Mouse (Mus musculus) C2C12 (cell line): ENCODE data around the gene Cldn10. TPM values are rescaled to one million over a fixed set of nuclear protein-coding genes. Genes with fewer than 3 reads are reported as not detected.
A peak's percentile ranks its signal among the peaks of the same experiment; 100 is the strongest.

Experiments used
- H3K27me3 ChIP-seq: one replicate; pipeline ENCODE4 v1.6.1; 2011; ENCODE audit not compliant: control insufficient read depth, insufficient read depth, insufficient read length
- H3K36me3 ChIP-seq: one replicate; pipeline ENCODE4 v1.6.1; 2011; ENCODE audit not compliant: control insufficient read depth, insufficient read depth
- H3K4me3 ChIP-seq: one replicate; pipeline ENCODE4 v1.5.1; 2011; ENCODE audit warnings: mild to moderate bottlenecking, control low read depth; ENCODE audit not compliant: poor library complexity, insufficient read depth, severe bottlenecking
- H3K79me2 ChIP-seq: one replicate; pipeline ENCODE4 v1.6.1; 2011; ENCODE audit not compliant: control insufficient read depth, insufficient read depth
- H3K79me3 ChIP-seq: one replicate; pipeline ENCODE4 v1.6.1; 2011; ENCODE audit warnings: low read depth, control low read depth
- H3ac ChIP-seq: one replicate; pipeline ENCODE3; 2011; ENCODE audit warnings: low read depth; ENCODE audit not compliant: control insufficient read depth, insufficient read length
- CEBPB ChIP-seq: IDR thresholded peaks from one replicate; pipeline ENCODE4 v1.6.1; 2011; ENCODE audit warnings: low read depth, mild to moderate bottlenecking, control low read depth, moderate library complexity
- CTCF ChIP-seq: IDR thresholded peaks from one replicate; pipeline ENCODE4 v1.5.1; 2011; ENCODE audit not compliant: control insufficient read depth, insufficient read depth, insufficient read length
- FOSL1 ChIP-seq: IDR thresholded peaks from one replicate; pipeline ENCODE4 v1.8.0; 2011; ENCODE audit warnings: mild to moderate bottlenecking, low read length; ENCODE audit not compliant: poor library complexity, insufficient read depth, severe bottlenecking
- MAX ChIP-seq: IDR thresholded peaks from one replicate; pipeline ENCODE4 v1.6.1; 2011; ENCODE audit warnings: mild to moderate bottlenecking, control low read depth
- MYOD1 ChIP-seq: IDR thresholded peaks from one replicate; pipeline ENCODE4 v1.6.1; 2011; ENCODE audit warnings: low read depth; ENCODE audit not compliant: control insufficient read depth, insufficient read length
- MYOG ChIP-seq: IDR thresholded peaks from one replicate; pipeline ENCODE4 v1.6.1; 2011; ENCODE audit not compliant: control insufficient read depth, insufficient read length; ENCODE audit errors: extremely low read depth
- USF1 ChIP-seq: IDR thresholded peaks from one replicate; pipeline ENCODE4 v1.6.1; 2011; ENCODE audit warnings: low read depth, mild to moderate bottlenecking, control low read depth, moderate library complexity
- polyA plus RNA-seq: library from polyadenylated mRNA; unstranded; fragments of >200 nt; fragmentation: generic; extraction: Trizol; gene quantifications from one replicate; pipeline ENCODE4 v1.2.1, GENCODE M21; 2012; ENCODE audit warnings: missing spikeins

The Cldn10 gene
- polyA plus RNA-seq, 1 experiment: not detected

- Histone ChIP-seq H3K79me3 (no peaks in the 10 kb centered on the region), H3K27me3 (no peaks in the 10 kb centered on the region), H3K36me3 (peaks cover 16% of the 10 kb centered on the region), H3K4me3 (no peak overlapping the region), H3K79me2 (no peaks in the 10 kb centered on the region), H3ac (no peak overlapping the region)
- TF ChIP-seq USF1 (no peak), MAX (no peak), FOSL1 (no peak), MYOD1 (no peak), MYOG (no peak), CTCF (no peak), CEBPB (no peak)
Measured at GRCm38 (mm10) chr14:118909872-118910271, 122.2 kb downstream of the Cldn10 start.

- H3K27me3 ChIP-seq: no peaks in the 10 kb centered on the region
- H3K36me3 ChIP-seq: peaks cover 16% of the 10 kb centered on the region
Measured at GRCm38 (mm10) chr14:118910332-118911222, 122.9 kb downstream of the Cldn10 start.

DNA sequence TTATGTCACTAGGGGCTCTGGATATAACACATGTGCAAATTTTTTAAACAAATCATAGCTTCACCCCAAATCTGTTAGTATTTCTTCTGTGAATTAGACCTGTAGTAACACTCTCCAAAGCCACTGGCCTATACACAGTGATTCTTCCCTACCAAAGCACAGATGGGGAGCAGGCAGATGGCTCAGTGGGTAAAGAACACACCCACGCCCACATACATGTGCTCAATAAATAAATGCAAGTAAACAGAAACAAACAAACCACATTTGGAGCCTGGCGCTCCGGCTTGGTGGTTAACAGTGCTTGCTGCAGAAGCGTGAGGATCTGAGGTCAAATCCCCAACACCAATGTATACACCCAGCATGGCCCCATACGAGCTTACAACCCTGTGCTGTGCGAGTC is 123.8 kb downstream of the Cldn10 start:
- H3ac ChIP-seq: no peak overlapping the region
- no peak for TF ChIP-seq MYOG
- no peak for TF ChIP-seq USF1
- TF ChIP-seq CTCF: no peak
- no peak for TF ChIP-seq MYOD1
- TF ChIP-seq CEBPB: no peak
- no peak for TF ChIP-seq FOSL1
- no peak for TF ChIP-seq MAX
- peaks cover 16% of the 10 kb centered on the region for H3K36me3 ChIP-seq
- H3K27me3 ChIP-seq: no peaks in the 10 kb centered on the region
- H3K4me3 ChIP-seq: no peak overlapping the region
- H3K79me3 ChIP-seq: no peaks in the 10 kb centered on the region
- no peaks in the 10 kb centered on the region for H3K79me2 ChIP-seq

More at GRCm38 (mm10) chr14:118910332-118911222, 122.9 kb downstream of the Cldn10 start:
- TF ChIP-seq CTCF: peak; percentile 15
- no peak for TF ChIP-seq FOSL1
- no peak overlapping the region for H3K4me3 ChIP-seq
- no peak overlapping the region for H3ac ChIP-seq
- H3K79me2 ChIP-seq: no peaks in the 10 kb centered on the region
- H3K79me3 ChIP-seq: no peaks in the 10 kb centered on the region

GRCm38 (mm10) chr14:118913651-118914050 is 125.9 kb downstream of the Cldn10 start:
- Histone ChIP-seq H3K27me3 (no peaks in the 10 kb centered on the region), H3K79me3 (no peaks in the 10 kb centered on the region), H3K36me3 (peaks cover 16% of the 10 kb centered on the region), H3K79me2 (no peaks in the 10 kb centered on the region), H3K4me3 (no peak overlapping the region), H3ac (no peak overlapping the region)
- no peak for TF ChIP-seq CEBPB
- TF ChIP-seq MYOD1: no peak
- no peak for TF ChIP-seq FOSL1
- TF ChIP-seq USF1: no peak
- TF ChIP-seq MYOG: no peak
- no peak for TF ChIP-seq CTCF
- TF ChIP-seq MAX: no peak

- Histone ChIP-seq H3K4me3 (no peak overlapping the region), H3K79me2 (no peaks in the 10 kb centered on the region), H3K36me3 (peaks cover 11% of the 10 kb centered on the region), H3K79me3 (no peaks in the 10 kb centered on the region), H3ac (no peak overlapping the region), H3K27me3 (no peaks in the 10 kb centered on the region)
- TF ChIP-seq USF1 (no peak), FOSL1 (no peak), MAX (no peak), MYOG (no peak), MYOD1 (no peak), CEBPB (no peak), CTCF (no peak)
Measured at GRCm38 (mm10) chr14:118919025-118919424, 131.3 kb downstream of the Cldn10 start.

GRCm38 (mm10) chr14:118920654-118921053 is 132.9 kb downstream of the Cldn10 start:
- no peak for TF ChIP-seq CEBPB
- Histone ChIP-seq H3K79me3 (no peaks in the 10 kb centered on the region), H3ac (no peak overlapping the region), H3K27me3 (no peaks in the 10 kb centered on the region), H3K79me2 (no peaks in the 10 kb centered on the region), H3K4me3 (no peak overlapping the region), H3K36me3 (peaks cover 11% of the 10 kb centered on the region)
